Mouse (Mus musculus) neural tube, embryonic 10.5 days (tissue): ENCODE data around the gene Pou3f3.

ENCODE experiments used
- DNase-seq: peaks from one replicate; pipeline ENCODE4 v3.0.0-alpha.2; 2017; ENCODE audit warnings: low spot score; ENCODE audit errors: extremely low spot score

Pou3f3 gene

DNA sequence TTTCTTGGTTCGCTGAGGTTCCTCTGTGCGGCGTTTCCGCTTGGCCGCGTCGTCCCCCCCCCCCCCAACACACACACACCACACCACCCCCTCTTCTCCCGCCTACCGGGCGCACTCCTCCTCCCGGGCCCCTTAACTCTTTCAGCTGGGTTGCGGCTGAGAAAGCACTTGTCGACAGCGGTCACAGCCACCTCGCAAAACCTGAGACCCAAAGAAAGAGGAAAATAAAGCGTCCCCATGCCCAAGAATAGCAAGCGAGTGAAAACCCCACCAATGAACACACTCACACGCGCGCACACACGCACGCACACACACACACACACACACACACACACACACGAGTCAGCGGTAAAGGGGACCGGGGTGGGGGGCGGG is 1.3 kb upstream of the Pou3f3 start:
- no peak for DNase-seq

- DNase-seq: peak; percentile 83
Measured at GRCm38 (mm10) chr1:42694665-42695577, 647 bp upstream of the Pou3f3 start.

GRCm38 (mm10) chr1:42696371-42697031 is 933 bp downstream of the Pou3f3 start:
- DNase-seq: peak; percentile 78

DNA sequence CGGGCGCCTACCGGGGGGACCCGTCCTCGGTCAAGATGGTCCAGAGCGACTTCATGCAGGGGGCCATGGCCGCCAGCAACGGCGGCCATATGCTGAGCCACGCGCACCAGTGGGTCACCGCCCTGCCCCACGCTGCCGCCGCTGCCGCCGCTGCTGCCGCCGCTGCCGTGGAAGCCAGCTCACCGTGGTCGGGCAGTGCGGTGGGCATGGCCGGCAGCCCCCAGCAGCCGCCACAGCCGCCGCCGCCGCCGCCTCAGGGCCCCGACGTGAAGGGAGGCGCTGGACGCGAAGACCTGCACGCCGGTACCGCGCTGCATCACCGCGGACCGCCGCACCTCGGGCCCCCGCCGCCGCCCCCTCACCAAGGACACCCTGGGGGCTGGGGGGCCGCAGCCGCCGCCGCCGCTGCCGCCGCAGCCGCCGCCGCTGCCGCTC is 1.8 kb downstream of the Pou3f3 start:
- peak; percentile 59 for DNase-seq

- DNase-seq: peak; percentile 76
Measured at GRCm38 (mm10) chr1:42697756-42698583, 2.4 kb downstream of the Pou3f3 start.

DNA sequence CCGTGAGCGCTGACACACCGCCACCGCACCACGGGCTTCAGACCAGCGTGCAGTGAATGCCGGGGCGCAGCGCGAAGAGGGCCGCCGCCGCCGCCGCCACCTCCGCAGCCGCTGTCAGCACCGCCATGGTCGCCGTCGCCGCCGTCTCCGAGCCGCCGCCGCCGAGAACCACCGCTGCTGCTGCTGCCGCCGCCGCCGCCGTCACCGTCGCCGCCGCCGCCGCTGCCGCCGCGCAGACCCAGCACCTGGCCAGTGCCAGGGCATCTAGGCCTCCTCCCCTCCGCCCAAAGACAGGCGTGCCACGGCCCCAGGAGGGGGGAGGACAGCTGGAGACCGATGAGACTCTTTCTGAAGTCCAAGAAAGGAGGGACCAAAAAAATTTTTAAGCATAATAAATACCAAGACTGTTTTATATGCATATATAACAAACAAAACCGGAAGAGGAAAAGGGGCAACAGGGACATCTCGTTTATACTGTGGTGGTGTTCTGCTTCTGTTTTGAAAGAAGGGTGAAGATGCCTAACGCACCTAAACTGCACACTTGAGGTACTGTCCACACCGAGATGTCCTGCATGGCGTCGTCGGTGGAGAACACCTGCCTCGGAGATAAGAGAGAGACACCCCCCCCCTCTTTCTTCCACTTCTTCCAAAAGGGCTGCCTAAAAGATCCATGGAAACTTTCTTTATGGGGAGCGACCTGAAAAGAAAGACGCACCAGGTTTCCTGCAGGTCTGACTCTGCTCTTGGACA is 3.2 kb downstream of the Pou3f3 start:
- no peak for DNase-seq

- DNase-seq: peak; percentile 59
Measured at GRCm38 (mm10) chr1:42699471-42699871, 3.9 kb downstream of the Pou3f3 start.

DNA sequence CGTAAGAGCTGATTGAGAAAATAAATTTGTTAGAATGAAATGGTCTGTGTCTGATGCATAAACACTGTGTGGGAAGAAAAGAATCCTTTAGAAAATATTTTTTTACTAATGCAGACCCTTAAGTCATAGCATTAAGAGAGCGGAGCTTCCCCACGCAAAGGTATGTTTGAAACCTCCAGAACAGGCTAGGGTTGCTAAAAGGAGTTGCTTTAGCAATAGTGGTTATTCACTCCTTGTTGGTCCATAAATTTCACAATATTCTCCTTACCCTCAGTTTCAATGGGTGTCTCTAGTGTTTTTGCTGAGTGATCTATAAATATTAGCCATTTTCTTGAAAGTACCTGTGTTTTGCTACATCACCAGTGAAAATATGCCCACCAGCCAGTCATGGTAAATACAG is 4.6 kb downstream of the Pou3f3 start:
- no peak for DNase-seq

GRCm38 (mm10) chr1:42700815-42701214 is 5.2 kb downstream of the Pou3f3 start:
- DNase-seq: no peak

DNA sequence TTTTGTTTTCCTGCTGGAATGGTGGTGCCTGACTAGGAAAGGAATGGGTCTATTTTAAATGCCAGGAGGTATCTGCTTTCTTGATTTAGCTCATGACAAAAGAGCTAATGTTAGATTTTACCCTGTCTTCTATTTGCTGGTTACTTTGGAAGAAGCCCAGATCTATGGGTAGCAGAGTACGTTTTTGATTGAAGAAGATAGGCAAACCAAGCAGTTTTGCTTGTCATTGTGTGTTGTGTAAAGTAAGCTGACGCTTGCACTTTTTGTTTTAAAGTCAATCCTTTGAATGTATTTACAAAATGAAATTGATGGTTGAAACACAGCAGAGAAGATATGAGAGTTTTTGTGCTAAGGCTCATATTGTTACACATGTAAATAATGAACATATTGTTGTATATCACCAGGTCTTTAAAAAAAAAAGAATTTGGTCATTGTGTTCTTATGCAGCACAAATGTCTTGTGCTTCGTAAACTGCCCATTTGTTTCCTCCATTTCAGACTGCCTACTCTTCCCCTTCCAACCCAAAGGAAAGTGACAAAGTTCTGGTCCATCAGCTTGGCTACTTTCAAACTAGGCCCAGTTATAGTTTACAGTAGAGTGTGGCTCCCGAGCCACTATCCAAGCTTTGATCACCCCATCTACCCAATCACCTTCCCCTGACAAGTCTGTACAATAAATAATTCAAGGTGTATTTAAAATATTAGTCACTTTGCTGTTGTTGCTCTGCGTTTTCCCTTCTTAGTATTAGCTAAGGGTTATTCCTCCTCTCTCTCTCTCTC is 6.5 kb downstream of the Pou3f3 start:
- DNase-seq: no peak

DNA sequence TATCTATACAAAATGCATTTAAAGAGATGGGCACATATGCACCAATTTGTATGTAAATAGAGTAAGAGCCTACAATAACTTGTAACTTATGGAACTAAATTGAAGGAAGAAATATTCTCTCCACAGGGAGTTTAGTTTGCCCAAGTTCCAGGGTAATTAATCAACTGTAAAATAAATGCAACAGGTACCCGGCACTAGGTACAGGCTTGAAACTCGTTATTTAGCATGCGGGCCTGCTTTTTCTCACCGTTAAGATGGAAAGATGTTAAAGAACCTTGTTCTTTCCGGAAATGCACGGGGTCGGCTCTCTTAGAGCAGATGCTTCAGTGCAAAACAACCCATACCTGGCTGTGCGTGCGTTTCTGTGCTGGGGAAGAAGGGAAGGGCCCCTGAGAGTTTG is 7.4 kb downstream of the Pou3f3 start:
- no peak for DNase-seq

- DNase-seq: peak; percentile 57
Measured at GRCm38 (mm10) chr1:42703424-42703823, 7.9 kb downstream of the Pou3f3 start.

GRCm38 (mm10) chr1:42703851-42704613 is 8.5 kb downstream of the Pou3f3 start:
- DNase-seq: peak; percentile 72

GRCm38 (mm10) chr1:42704981-42705810 is 9.6 kb downstream of the Pou3f3 start:
- peak; percentile 61 for DNase-seq

GRCm38 (mm10) chr1:42705811-42706160 is 10.2 kb downstream of the Pou3f3 start:
- DNase-seq: no peak

- DNase-seq: no peak
Measured at GRCm38 (mm10) chr1:42707196-42707595, 11.6 kb downstream of the Pou3f3 start.

- DNase-seq: peak; percentile 20
Measured at GRCm38 (mm10) chr1:42707611-42708130, 12.1 kb downstream of the Pou3f3 start.

DNA sequence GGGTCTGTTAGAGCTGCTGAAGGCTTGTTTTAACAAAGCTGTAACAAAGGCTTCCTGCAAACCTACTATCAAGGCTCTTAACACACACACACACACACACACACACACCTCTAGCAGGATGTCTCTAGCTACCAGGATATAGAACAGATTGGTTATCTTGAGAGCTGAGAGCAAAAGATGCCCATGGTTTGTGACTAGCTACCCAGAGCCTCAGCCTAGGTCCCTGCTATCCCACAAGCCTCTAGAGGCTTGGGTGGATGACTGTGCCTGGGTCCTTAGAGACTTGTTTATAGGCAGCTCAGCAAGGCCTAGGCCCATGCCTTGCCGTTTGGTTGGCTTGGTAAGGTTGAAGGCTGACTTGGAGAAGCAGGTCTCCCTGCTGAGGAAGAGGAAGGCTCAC is 13.5 kb downstream of the Pou3f3 start:
- no peak for DNase-seq
